Mouse (Mus musculus) intestine, embryonic 14.5 days (tissue): ENCODE results near the gene Dph6. TPM values are rescaled to one million over a fixed set of nuclear protein-coding genes. Genes with fewer than 3 reads are reported as not detected.

Experiments used
- ATAC-seq: fragments of 200-750 bp; cut with Nextera tagmentation; replicated peaks from 2 replicates; pipeline ENCODE4 v1.8.0; 2017; ENCODE audit warnings: low read depth, moderate number of reproducible peaks, moderate TSS enrichment, moderate library complexity; ENCODE audit not compliant: low FRiP score, low TSS enrichment
- DNase-seq: peaks from one replicate; pipeline ENCODE4 v3.0.0-alpha.2; 2018; ENCODE audit warnings: low spot score
- H3K27ac ChIP-seq: fragments of 300-500 bp; sonication (generic); 2 replicates; pipeline ENCODE4 v1.5.1; 2014; ENCODE audit warnings: low read depth, mild to moderate bottlenecking, control low read depth
- H3K27me3 ChIP-seq: fragments of 300-500 bp; sonication (generic); replicated peaks from 2 replicates; pipeline ENCODE4 v1.6.1; 2014; ENCODE audit warnings: low read length, control low read depth; ENCODE audit not compliant: control insufficient read depth, insufficient read depth
- H3K36me3 ChIP-seq: fragments of 300-500 bp; sonication (generic); 2 replicates; pipeline ENCODE4 v1.6.1; 2014; ENCODE audit warnings: low read length, control low read depth; ENCODE audit not compliant: control insufficient read depth, insufficient read depth
- H3K4me1 ChIP-seq: fragments of 300-500 bp; sonication (generic); replicated peaks from 2 replicates; pipeline ENCODE4 v1.6.1; 2014; ENCODE audit warnings: low read length, control low read depth, mixed read lengths; ENCODE audit not compliant: control insufficient read depth, insufficient read depth
- H3K4me2 ChIP-seq: fragments of 300-500 bp; sonication (generic); 2 replicates; pipeline ENCODE4 v1.6.1; 2014; ENCODE audit warnings: low read length
- H3K4me3 ChIP-seq: fragments of 300-500 bp; sonication (generic); 2 replicates; pipeline ENCODE4 v1.5.1; 2014; ENCODE audit warnings: low read depth, low read length, control low read depth, mixed read lengths
- H3K9ac ChIP-seq: fragments of 300-500 bp; sonication (generic); 2 replicates; pipeline ENCODE4 v1.6.1; 2014; ENCODE audit warnings: mild to moderate bottlenecking, low read length
- H3K9me3 ChIP-seq: fragments of 300-500 bp; sonication (generic); 2 replicates; pipeline ENCODE4 v1.6.1; 2016; ENCODE audit warnings: low read length, control low read depth; ENCODE audit not compliant: control insufficient read depth
- WGBS: fragments of 180-500 bp; shearing (Covaris S2); extraction: QIAGEN DNeasy Blood & Tissue Kit; methylation state at CpG from one replicate; pipeline ENCODE4 v1.1.7; 2014; 5-methylcytosine and 5-hydroxymethylcytosine counted together
- polyA plus RNA-seq: library from polyadenylated mRNA; unstranded; fragments of >200 nt; fragmentation: Nextera tagmentation; extraction: Ambion mirVana; gene quantifications from 2 replicates; pipeline ENCODE4 v1.2.1, GENCODE M21; 2014

Dph6 gene
- polyA plus RNA-seq, 1 experiment from 2014 or later = 24.4 TPM

- H3K9me3 ChIP-seq = no peaks in the 10 kb centered on the region
Observed at GRCm38 (mm10) chr2:114519907-114520306, 134.9 kb downstream of the Dph6 start.

GRCm38 (mm10) chr2:114492398-114492797, 162.4 kb downstream of the Dph6 start:
- no peak for ATAC-seq
- H3K4me1 ChIP-seq = peaks cover 13% of the 10 kb centered on the region
- H3K36me3 ChIP-seq = no peaks in the 10 kb centered on the region
- no peak for DNase-seq
- no peaks in the 10 kb centered on the region for H3K9me3 ChIP-seq
- H3K27me3 ChIP-seq = no peaks in the 10 kb centered on the region
- H3K27ac ChIP-seq = no peak overlapping the region
- WGBS = 25% methylated on average over 3 of the region's 3 CpGs
- H3K9ac ChIP-seq = no peak overlapping the region
- no peak overlapping the region for H3K4me3 ChIP-seq
- H3K4me2 ChIP-seq = no peak overlapping the region

More at GRCm38 (mm10) chr2:114519907-114520306, 134.9 kb downstream of the Dph6 start:
- Histone ChIP-seq H3K4me3 (no peak overlapping the region), H3K27me3 (0 out of 2 replicates have a peak, but pooled peaks cover 4% of the 10 kb centered on the region), H3K9ac (no peak overlapping the region), H3K4me1 (no peaks in the 10 kb centered on the region), H3K4me2 (no peak overlapping the region), H3K36me3 (peaks cover 4% of the 10 kb centered on the region; the same call in 1 of the 2 replicates), H3K27ac (no peak overlapping the region)
- DNase-seq (no peak), ATAC-seq (no peak)
- 75% methylated on average over 3 of the region's 3 CpGs for WGBS

DNA sequence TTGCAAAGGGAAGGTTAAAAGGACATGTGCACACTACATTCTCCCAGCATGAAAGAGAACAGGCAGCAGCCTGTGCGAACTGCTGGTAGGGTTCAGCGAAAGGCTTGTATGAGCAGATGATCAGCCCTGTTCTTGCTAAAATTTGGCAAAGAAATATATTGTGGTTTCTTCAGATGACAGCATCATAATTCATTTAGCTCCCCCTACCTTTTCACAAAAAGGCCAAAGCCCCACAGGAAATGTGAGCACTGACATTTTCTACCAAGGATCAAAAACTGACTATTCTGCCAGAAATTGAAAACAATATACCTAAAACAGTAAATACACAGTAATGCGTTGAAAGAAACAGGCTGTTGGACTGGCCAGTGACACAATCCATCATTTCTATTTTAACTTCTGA, 162.9 kb downstream of the Dph6 start:
- Histone ChIP-seq H3K36me3 (no peaks in the 10 kb centered on the region), H3K9ac (no peak overlapping the region), H3K9me3 (no peaks in the 10 kb centered on the region), H3K27me3 (no peaks in the 10 kb centered on the region), H3K4me1 (peaks cover 13% of the 10 kb centered on the region), H3K4me2 (no peak overlapping the region), H3K27ac (no peak overlapping the region), H3K4me3 (no peak overlapping the region)
- WGBS = 45% methylated on average over 3 of the region's 3 CpGs
- ATAC-seq (no peak), DNase-seq (no peak)

DNA sequence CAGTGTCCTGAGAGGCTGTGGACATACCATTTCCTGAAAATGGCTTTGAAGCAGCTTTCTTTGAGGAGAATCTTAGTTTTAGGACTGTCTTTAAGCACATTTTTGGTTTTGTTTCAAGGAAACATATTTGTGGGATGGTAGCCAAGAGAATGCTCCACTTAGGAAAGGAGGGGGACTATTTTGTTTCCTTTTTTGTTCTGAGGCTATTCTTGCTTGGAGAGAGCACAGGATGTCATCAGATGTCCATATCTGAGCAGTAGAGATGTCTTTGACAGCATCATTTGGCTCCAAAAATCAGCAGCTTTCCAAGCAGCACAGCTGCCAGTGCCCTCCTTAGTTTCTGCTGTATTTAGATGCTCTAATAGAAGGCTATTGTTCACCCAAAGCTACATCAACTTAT, 167.8 kb downstream of the Dph6 start:
- no peak overlapping the region for H3K9ac ChIP-seq
- no peaks in the 10 kb centered on the region for H3K36me3 ChIP-seq
- no peaks in the 10 kb centered on the region for H3K27me3 ChIP-seq
- H3K4me1 ChIP-seq = peaks cover 5% of the 10 kb centered on the region
- H3K9me3 ChIP-seq = no peaks in the 10 kb centered on the region
- DNase-seq (no peak), ATAC-seq (no peak)
- no peak overlapping the region for H3K4me3 ChIP-seq
- H3K4me2 ChIP-seq = no peak overlapping the region
- no peak overlapping the region for H3K27ac ChIP-seq
